Mouse (Mus musculus): ENCODE measurements around the gene 2900026A02Rik. TPM values are rescaled to one million over a fixed set of nuclear protein-coding genes. Genes with fewer than 3 reads are reported as not detected.
A peak's percentile ranks its signal among the peaks of the same experiment; 100 is the strongest.

2900026A02Rik gene
- polyA plus RNA-seq, 1 experiment from 2014 or later, result 1.9 TPM

GRCm38 (mm10) chr5:113220383-113221146 lies 471 bp downstream of the 2900026A02Rik start:
- peak overlapping the region; percentile 61 for H3K4me3 ChIP-seq
- no peaks in the 10 kb centered on the region for H3K9me3 ChIP-seq (replicated peaks)
- H3K4me2 ChIP-seq, result peak overlapping the region; percentile 87
- peaks cover 40% of the 10 kb centered on the region for H3K27me3 ChIP-seq (replicated peaks)
- peaks cover 26% of the 10 kb centered on the region for H3K4me1 ChIP-seq
- peak; percentile 65 for ATAC-seq
- H3K36me3 ChIP-seq, result no peaks in the 10 kb centered on the region
- peak overlapping the region; percentile 64 for H3K9ac ChIP-seq
- H3K27ac ChIP-seq, result peak overlapping the region; percentile 75
- WGBS (ENCODE audit: insufficient replicate concordance), result 4% methylated on average over 44 of the region's 64 CpGs

GRCm38 (mm10) chr5:113219876-113220275 lies 1.2 kb downstream of the 2900026A02Rik start:
- no peak for ATAC-seq
- no peak overlapping the region for H3K27ac ChIP-seq
- H3K4me1 ChIP-seq, result peaks cover 25% of the 10 kb centered on the region
- H3K4me2 ChIP-seq, result peak overlapping the region; percentile 87
- 63% methylated on average over 7 of the region's 7 CpGs for WGBS (ENCODE audit: insufficient replicate concordance)
- H3K36me3 ChIP-seq, result no peaks in the 10 kb centered on the region
- H3K4me3 ChIP-seq, result peak overlapping the region; percentile 61
- H3K9me3 ChIP-seq (replicated peaks), result no peaks in the 10 kb centered on the region
- peaks cover 33% of the 10 kb centered on the region for H3K27me3 ChIP-seq (replicated peaks)
- no peak overlapping the region for H3K9ac ChIP-seq

GRCm38 (mm10) chr5:113219450-113219849 lies 1.6 kb downstream of the 2900026A02Rik start:
- Histone ChIP-seq H3K4me3 (no peak overlapping the region), H3K27ac (no peak overlapping the region), H3K4me2 (peak overlapping the region; percentile 87; the same call in 1 of the 2 replicates), H3K9me3 (replicated peaks) (no peaks in the 10 kb centered on the region), H3K36me3 (no peaks in the 10 kb centered on the region), H3K9ac (no peak overlapping the region), H3K4me1 (peaks cover 25% of the 10 kb centered on the region), H3K27me3 (replicated peaks) (peaks cover 30% of the 10 kb centered on the region)
- no peak; the same call in 1 of the 2 replicates for ATAC-seq
- WGBS (ENCODE audit: insufficient replicate concordance), result 64% methylated on average over 6 of the region's 6 CpGs

GRCm38 (mm10) chr5:113218617-113219235 lies 2.3 kb downstream of the 2900026A02Rik start:
- peaks cover 24% of the 10 kb centered on the region for H3K27me3 ChIP-seq (replicated peaks)
- H3K9me3 ChIP-seq (replicated peaks), result no peaks in the 10 kb centered on the region
- no peak overlapping the region for H3K4me3 ChIP-seq
- H3K36me3 ChIP-seq, result no peaks in the 10 kb centered on the region
- no peak overlapping the region for H3K4me2 ChIP-seq
- H3K9ac ChIP-seq, result no peak overlapping the region
- peaks cover 25% of the 10 kb centered on the region for H3K4me1 ChIP-seq
- WGBS (ENCODE audit: insufficient replicate concordance), result 63% methylated on average over 17 of the region's 17 CpGs
- no peak overlapping the region for H3K27ac ChIP-seq
- ATAC-seq, result no peak

- Histone ChIP-seq H3K36me3 (no peaks in the 10 kb centered on the region), H3K27ac (no peak overlapping the region), H3K27me3 (replicated peaks) (peaks cover 22% of the 10 kb centered on the region), H3K4me1 (peaks cover 25% of the 10 kb centered on the region), H3K9me3 (replicated peaks) (no peaks in the 10 kb centered on the region), H3K4me2 (no peak overlapping the region), H3K4me3 (no peak overlapping the region), H3K9ac (no peak overlapping the region)
- ATAC-seq, result no peak
- WGBS (ENCODE audit: insufficient replicate concordance), result 69% methylated on average over 12 of the region's 12 CpGs
These were observed 4.0 kb downstream of the 2900026A02Rik start for GRCm38 (mm10) chr5:113217076-113217475.

DNA sequence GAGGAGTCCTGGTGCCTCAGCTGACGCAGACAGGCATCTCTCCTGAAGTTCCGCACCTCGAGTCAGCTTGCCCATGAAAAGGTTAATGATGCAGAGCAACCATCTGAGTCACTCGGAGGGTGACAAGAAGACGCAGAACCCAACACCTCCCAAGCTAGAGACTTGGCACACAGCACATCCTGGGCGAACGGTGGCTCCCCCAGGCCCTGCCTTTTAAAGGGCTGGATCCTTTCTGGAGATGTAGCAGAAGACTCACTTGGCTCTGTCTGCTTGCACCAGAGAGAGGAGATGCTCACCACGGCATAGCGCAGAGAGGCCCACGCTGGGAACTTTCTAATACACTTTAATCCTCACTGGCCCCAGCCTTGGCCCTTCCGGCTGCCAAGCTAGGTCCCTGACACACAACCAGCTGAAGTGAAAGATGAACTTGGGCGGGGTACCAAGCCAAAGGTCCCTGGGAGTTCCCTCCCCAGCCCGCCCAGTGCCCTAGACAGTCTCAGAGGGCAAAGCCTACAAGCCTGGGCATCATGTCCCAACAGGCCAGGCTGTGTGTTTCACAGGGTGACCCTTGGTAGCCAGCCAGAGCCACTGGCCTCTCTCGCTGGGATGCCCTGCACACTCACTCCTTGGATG lies 4.6 kb downstream of the 2900026A02Rik start:
- Histone ChIP-seq H3K36me3 (no peaks in the 10 kb centered on the region), H3K4me1 (peaks cover 25% of the 10 kb centered on the region), H3K9ac (no peak overlapping the region), H3K27ac (no peak overlapping the region), H3K4me3 (no peak overlapping the region), H3K27me3 (replicated peaks) (peaks cover 21% of the 10 kb centered on the region), H3K4me2 (no peak overlapping the region), H3K9me3 (replicated peaks) (no peaks in the 10 kb centered on the region)
- no peak for ATAC-seq
- 67% methylated on average over 14 of the region's 14 CpGs for WGBS (ENCODE audit: insufficient replicate concordance)

DNA sequence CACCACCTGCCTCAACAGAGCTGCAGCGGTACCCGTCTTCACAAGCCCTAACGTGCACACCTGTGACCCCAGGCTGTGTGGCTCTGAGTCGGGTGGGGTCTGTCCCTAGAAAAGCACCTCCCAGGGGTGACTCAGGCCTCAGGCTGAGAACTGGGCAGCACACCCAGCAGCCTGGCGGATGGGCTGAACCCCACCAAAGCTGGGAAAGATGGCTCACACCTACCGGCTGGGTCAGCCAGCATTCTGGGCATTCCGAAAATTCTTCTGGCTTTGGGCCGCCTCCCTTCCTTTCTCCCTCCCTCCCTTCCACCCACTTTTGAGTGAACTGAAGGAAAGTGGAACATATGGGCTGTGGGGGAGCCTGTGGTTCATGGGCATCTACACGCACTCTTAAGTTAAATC lies 5.4 kb downstream of the 2900026A02Rik start:
- Histone ChIP-seq H3K4me2 (no peak overlapping the region), H3K9ac (no peak overlapping the region), H3K27ac (no peak overlapping the region), H3K4me3 (no peak overlapping the region), H3K36me3 (no peaks in the 10 kb centered on the region), H3K9me3 (replicated peaks) (no peaks in the 10 kb centered on the region), H3K27me3 (replicated peaks) (peaks cover 13% of the 10 kb centered on the region), H3K4me1 (peaks cover 23% of the 10 kb centered on the region)
- WGBS (ENCODE audit: insufficient replicate concordance), result 66% methylated on average over 9 of the region's 9 CpGs
- no peak for ATAC-seq

GRCm38 (mm10) chr5:113214455-113214854 lies 6.6 kb downstream of the 2900026A02Rik start:
- Histone ChIP-seq H3K9me3 (replicated peaks) (no peaks in the 10 kb centered on the region), H3K27me3 (replicated peaks) (0 out of 2 replicates have a peak, but pooled peaks cover 2% of the 10 kb centered on the region), H3K4me3 (no peak overlapping the region), H3K4me1 (peaks cover 26% of the 10 kb centered on the region), H3K36me3 (no peaks in the 10 kb centered on the region), H3K4me2 (no peak overlapping the region), H3K27ac (no peak overlapping the region), H3K9ac (no peak overlapping the region)
- no peak for ATAC-seq
- WGBS (ENCODE audit: insufficient replicate concordance), result 61% methylated on average over 11 of the region's 11 CpGs

- Histone ChIP-seq H3K4me2 (no peak overlapping the region), H3K36me3 (no peaks in the 10 kb centered on the region), H3K27me3 (replicated peaks) (no peaks in the 10 kb centered on the region), H3K27ac (no peak overlapping the region), H3K9me3 (replicated peaks) (no peaks in the 10 kb centered on the region), H3K4me1 (peaks cover 26% of the 10 kb centered on the region), H3K9ac (no peak overlapping the region), H3K4me3 (no peak overlapping the region)
- WGBS (ENCODE audit: insufficient replicate concordance), result 72% methylated on average over 8 of the region's 8 CpGs
- no peak for ATAC-seq
These were observed 7.0 kb downstream of the 2900026A02Rik start for GRCm38 (mm10) chr5:113214041-113214440.

- Histone ChIP-seq H3K36me3 (no peaks in the 10 kb centered on the region), H3K4me2 (no peak overlapping the region), H3K4me3 (no peak overlapping the region), H3K27me3 (replicated peaks) (no peaks in the 10 kb centered on the region), H3K27ac (no peak overlapping the region), H3K4me1 (peaks cover 33% of the 10 kb centered on the region), H3K9me3 (replicated peaks) (no peaks in the 10 kb centered on the region), H3K9ac (no peak overlapping the region)
- 59% methylated on average over 10 of the region's 10 CpGs for WGBS (ENCODE audit: insufficient replicate concordance)
- ATAC-seq, result no peak
These were observed 8.7 kb downstream of the 2900026A02Rik start for GRCm38 (mm10) chr5:113212156-113212835.

GRCm38 (mm10) chr5:113210314-113210713 lies 10.7 kb downstream of the 2900026A02Rik start:
- Histone ChIP-seq H3K27ac (no peak overlapping the region), H3K27me3 (replicated peaks) (no peaks in the 10 kb centered on the region), H3K9ac (no peak overlapping the region), H3K9me3 (replicated peaks) (no peaks in the 10 kb centered on the region), H3K4me1 (peaks cover 48% of the 10 kb centered on the region), H3K36me3 (no peaks in the 10 kb centered on the region), H3K4me2 (no peak overlapping the region), H3K4me3 (no peak overlapping the region)
- WGBS (ENCODE audit: insufficient replicate concordance), result 55% methylated on average over 6 of the region's 6 CpGs
- no peak for ATAC-seq
